ENCODE assay signal across 28 mouse cellular contexts in genomic region chr9:41660011-41660410, GRCm38 (mm10).
DNase-seq lines count a peak whose midpoint lies in the region; ATAC-seq lines count a peak whose summit lies in the region.
"Had no signal": no experiment of that assay in that cellular context is flagged by ENCODE, and none has a peak within 500 bp of the region (broad histone marks: within the 10 kb centered on the region; RNA-seq: fewer than 3 reads in every experiment).

No protein-coding gene starts in this region.

- H3K4me2 ChIP-seq in hindbrain, embryonic 11.5 days (replicated peaks; ENCODE audit: low read depth, low read length), result no peak overlapping the region
- H3K4me2 ChIP-seq in hindbrain, embryonic 12.5 days (replicated peaks), result no peak overlapping the region
- no peak overlapping the region for H3K4me2 ChIP-seq in embryonic facial prominence, embryonic 15.5 days (replicated peaks)
- H3K4me2 ChIP-seq: heart, embryonic 15.5 days; kidney, embryonic 15.5 days; liver, embryonic 15.5 days; lung, embryonic 15.5 days; neural tube, embryonic 13.5 days had no signal

- DNase-seq in hindbrain, embryonic 11.5 days (ENCODE audit: low spot score), result no peak
- DNase-seq in embryo, embryonic 9.5 days (ENCODE audit: extremely low spot score), result peak; percentile 14
- DNase-seq in right cerebral cortex, postnatal 14 days, result no peak
- DNase-seq in ovary, postnatal 36 days (ENCODE audit: low spot score), result no peak
- DNase-seq in adrenal gland, postnatal 4 days (ENCODE audit: low spot score in 2 of 2), result no peak
- DNase-seq: adrenal gland, adult 2 months; B cell, adult 2 months; cerebellum, adult 11-12 months; cerebellum, postnatal 10 days; heart, postnatal 4 days; liver; lung, postnatal 36 days; thymus, adult 18-20 months; thymus, postnatal 36 days had no signal

- H3K9me3 ChIP-seq in hindbrain, embryonic 11.5 days (ENCODE audit: control insufficient read depth, low read length), result no peaks in the 10 kb centered on the region
- no peaks in the 10 kb centered on the region for H3K9me3 ChIP-seq in hindbrain, embryonic 12.5 days (replicated peaks)
- no peaks in the 10 kb centered on the region for H3K9me3 ChIP-seq in embryonic facial prominence, embryonic 15.5 days (replicated peaks)
- H3K9me3 ChIP-seq: G1E; heart, embryonic 15.5 days; kidney, embryonic 15.5 days; limb, embryonic 10.5 days; liver, embryonic 15.5 days; lung, embryonic 15.5 days; midbrain, embryonic 10.5 days; neural tube, embryonic 13.5 days had no signal

- 0 out of 2 replicates have a peak overlapping the region, but pooled peaks have one; percentile 7 for H3K27ac ChIP-seq in hindbrain, embryonic 11.5 days (ENCODE audit: low read depth, low read length)
- no peak overlapping the region for H3K27ac ChIP-seq in hindbrain, embryonic 12.5 days
- H3K27ac ChIP-seq in embryonic facial prominence, embryonic 15.5 days (replicated peaks), result peak overlapping the region; percentile 65
- H3K27ac ChIP-seq: heart, embryonic 15.5 days; kidney, embryonic 15.5 days; limb, embryonic 10.5 days; liver, embryonic 15.5 days; lung, embryonic 15.5 days; midbrain, embryonic 10.5 days; neural tube, embryonic 13.5 days had no signal

- H3K27me3 ChIP-seq in hindbrain, embryonic 11.5 days (ENCODE audit: control insufficient read depth, insufficient read depth, low read length), result no peaks in the 10 kb centered on the region
- H3K27me3 ChIP-seq in hindbrain, embryonic 12.5 days, result no peaks in the 10 kb centered on the region
- no peaks in the 10 kb centered on the region for H3K27me3 ChIP-seq in embryonic facial prominence, embryonic 15.5 days
- H3K27me3 ChIP-seq: CH12.LX; heart, embryonic 15.5 days; kidney, embryonic 15.5 days; liver, embryonic 15.5 days; lung, embryonic 15.5 days; neural tube, embryonic 13.5 days had no signal

- H3K4me3 ChIP-seq in hindbrain, embryonic 11.5 days (ENCODE audit: low read depth, low read length), result no peak overlapping the region
- H3K4me3 ChIP-seq in hindbrain, embryonic 12.5 days, result no peak overlapping the region
- H3K4me3 ChIP-seq in embryonic facial prominence, embryonic 15.5 days (replicated peaks), result no peak overlapping the region
- H3K4me3 ChIP-seq: heart, embryonic 15.5 days; kidney, embryonic 15.5 days; limb, embryonic 10.5 days; liver, embryonic 15.5 days; lung, embryonic 15.5 days; midbrain, embryonic 10.5 days; myocyte; neural tube, embryonic 13.5 days had no signal

- no peak overlapping the region for H3K9ac ChIP-seq in hindbrain, embryonic 11.5 days (ENCODE audit: low read depth, low read length)
- no peak overlapping the region for H3K9ac ChIP-seq in hindbrain, embryonic 12.5 days
- no peak overlapping the region for H3K9ac ChIP-seq in embryonic facial prominence, embryonic 15.5 days
- H3K9ac ChIP-seq: heart, embryonic 15.5 days; kidney, embryonic 15.5 days; liver, embryonic 15.5 days; lung, embryonic 15.5 days; neural tube, embryonic 13.5 days had no signal

- 62% methylated on average over 5 of the region's 5 CpGs for WGBS in hindbrain, embryonic 11.5 days
- 69% methylated on average over 5 of the region's 5 CpGs for WGBS in hindbrain, embryonic 12.5 days
- 25% methylated on average over 5 of the region's 5 CpGs for WGBS in embryonic facial prominence, embryonic 15.5 days

- H3K4me1 ChIP-seq in hindbrain, embryonic 11.5 days (replicated peaks; ENCODE audit: control insufficient read depth, insufficient read depth, low read length), result no peaks in the 10 kb centered on the region
- H3K4me1 ChIP-seq in hindbrain, embryonic 12.5 days, result no peaks in the 10 kb centered on the region
- peaks cover 3% of the 10 kb centered on the region; the same call in 1 of the 2 replicates for H3K4me1 ChIP-seq in embryonic facial prominence, embryonic 15.5 days
- H3K4me1 ChIP-seq: kidney, embryonic 15.5 days; limb, embryonic 10.5 days; liver, embryonic 15.5 days; midbrain, embryonic 10.5 days; neural tube, embryonic 13.5 days had no signal

- ATAC-seq in hindbrain, embryonic 11.5 days (ENCODE audit: low FRiP score), result no peak
- no peak for ATAC-seq in hindbrain, embryonic 12.5 days (ENCODE audit: low FRiP score)
- ATAC-seq in embryonic facial prominence, embryonic 15.5 days (ENCODE audit: insufficient number of reproducible peaks, low FRiP score, low TSS enrichment, low read depth), result no peak
- ATAC-seq: intestine, postnatal 0 days; midbrain, embryonic 16.5 days had no signal

- no peaks in the 10 kb centered on the region for H3K36me3 ChIP-seq in hindbrain, embryonic 11.5 days (ENCODE audit: control insufficient read depth, insufficient read depth, low read length)
- no peaks in the 10 kb centered on the region for H3K36me3 ChIP-seq in hindbrain, embryonic 12.5 days
- no peaks in the 10 kb centered on the region for H3K36me3 ChIP-seq in embryonic facial prominence, embryonic 15.5 days
- H3K36me3 ChIP-seq: G1E; heart, embryonic 15.5 days; kidney, embryonic 15.5 days; limb, embryonic 10.5 days; liver, embryonic 15.5 days; lung, embryonic 15.5 days; midbrain, embryonic 10.5 days; neural tube, embryonic 13.5 days had no signal
